Mouse (Mus musculus) bone marrow macrophage, adult 2 months (primary cell): ENCODE measurements at regions not wholly inside any gene's neighbourhood (a gene's known extent, or its start where the extent isn't known, plus 50 kb on each side); places are given as distances from the start of the nearest gene placed in this dataset.
A peak's percentile ranks its signal among the peaks of the same experiment; 100 is the strongest.
"Not testable (repeated sequence)": the region's sequence is repeated elsewhere in the genome, so short reads cannot be mapped to it uniquely, and the experiment has no call there.

ENCODE experiments used
- H3K27ac ChIP-seq: 2 replicates; pipeline ENCODE4 v1.5.1; 2012; ENCODE audit warnings: low read depth, low read length; ENCODE audit not compliant: insufficient read depth
- H3K4me1 ChIP-seq: 2 replicates; pipeline ENCODE4 v1.6.1; 2012; ENCODE audit warnings: low read length; ENCODE audit not compliant: control insufficient read depth, insufficient read depth
- H3K4me3 ChIP-seq: 2 replicates; pipeline ENCODE4 v1.5.1; 2012; ENCODE audit warnings: mild to moderate bottlenecking, low read length, moderate library complexity; ENCODE audit not compliant: insufficient read depth
- CTCF ChIP-seq: IDR thresholded peaks from 2 replicates; pipeline ENCODE4 v1.5.1; 2012; ENCODE audit warnings: low read depth, mild to moderate bottlenecking, low read length, moderate library complexity
- POLR2A ChIP-seq: IDR thresholded peaks from 2 replicates; pipeline ENCODE4 v1.6.1; 2012; ENCODE audit warnings: mild to moderate bottlenecking, low read depth, low read length, borderline replicate concordance

DNA sequence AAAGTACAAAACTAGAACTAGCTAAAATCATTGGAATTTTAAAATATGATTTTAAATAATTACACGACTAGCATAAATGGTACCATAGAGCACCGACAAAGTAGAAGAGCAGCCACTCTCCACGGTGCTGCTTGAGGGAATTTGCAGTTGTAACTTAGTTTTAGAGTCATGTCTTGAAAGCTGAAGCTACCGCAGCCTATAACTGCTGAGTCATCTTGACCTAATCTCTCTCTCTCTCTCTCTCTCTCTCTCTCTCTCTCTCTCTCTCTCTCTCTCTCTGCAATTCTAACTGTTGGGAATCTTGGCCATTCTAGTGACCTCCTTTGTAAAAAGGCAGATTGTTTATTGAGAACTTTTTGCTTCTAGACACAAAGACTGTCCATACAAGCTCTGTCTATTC lies 177.5 kb downstream of the Nuak1 start:
- no peak for TF ChIP-seq CTCF
- TF ChIP-seq POLR2A = no peak
- Histone ChIP-seq H3K4me3 (no peak overlapping the region), H3K4me1 (peaks cover 23% of the 10 kb centered on the region), H3K27ac (no peak overlapping the region)

DNA sequence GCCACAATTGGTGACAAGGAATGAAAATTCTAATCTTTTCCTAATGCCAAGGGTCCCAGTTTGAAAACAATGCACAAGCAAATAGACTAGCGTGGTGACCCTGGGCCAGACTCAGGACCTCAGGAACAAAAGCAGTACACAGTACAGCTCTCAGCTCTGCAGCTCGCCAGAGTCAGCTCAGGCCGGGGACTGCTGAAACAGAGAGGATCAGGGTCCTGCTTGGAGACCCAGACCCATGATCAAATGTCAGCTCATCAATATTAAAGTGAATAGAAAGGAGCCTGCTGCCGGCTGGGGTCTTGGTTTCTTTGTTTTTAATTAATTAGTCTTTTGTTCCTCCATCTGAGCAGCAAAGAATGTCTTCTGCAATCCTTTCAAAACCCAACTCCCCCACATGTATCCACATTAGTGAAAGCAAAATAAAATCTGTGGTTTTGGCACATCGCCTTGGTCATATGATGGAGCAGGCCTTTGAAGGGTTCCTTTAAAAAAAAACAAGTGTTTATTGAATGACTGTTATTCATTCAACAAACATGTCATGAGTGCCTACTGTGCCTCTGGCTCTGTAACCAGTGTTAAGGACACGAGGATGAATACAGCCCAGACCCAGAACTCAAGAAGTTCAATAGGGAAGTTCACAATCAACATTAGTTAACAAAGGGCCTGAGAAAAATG lies 154.4 kb downstream of the Nuak1 start:
- Histone ChIP-seq H3K4me3 (no peak overlapping the region), H3K27ac (peak overlapping the region; percentile 59), H3K4me1 (peaks cover 18% of the 10 kb centered on the region)
- no peak for TF ChIP-seq POLR2A
- no peak for TF ChIP-seq CTCF

DNA sequence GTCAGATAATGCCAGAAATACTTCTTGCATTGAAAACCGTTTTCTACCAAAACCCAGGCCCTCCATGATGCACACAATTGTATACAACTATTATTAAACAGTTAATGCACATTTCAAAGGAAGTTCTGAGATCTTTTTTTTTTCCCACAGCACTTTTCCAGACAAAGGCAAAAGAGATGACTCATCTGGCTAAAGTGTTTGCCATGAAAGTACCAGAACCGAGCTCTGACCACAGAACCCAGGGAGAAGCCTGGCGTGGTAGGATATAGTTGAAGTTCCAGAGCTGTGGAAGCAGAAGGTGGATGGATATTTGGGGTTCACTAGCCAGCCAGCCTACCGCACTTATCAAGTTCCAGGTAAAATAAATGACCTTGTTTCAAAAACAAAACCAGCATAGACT lies 146.0 kb downstream of the Nuak1 start:
- Histone ChIP-seq H3K4me1 (peaks cover 2% of the 10 kb centered on the region; the same call in 1 of the 2 replicates), H3K4me3 (no peak overlapping the region), H3K27ac (no peak overlapping the region)
- TF ChIP-seq POLR2A (no peak), CTCF (no peak)

DNA sequence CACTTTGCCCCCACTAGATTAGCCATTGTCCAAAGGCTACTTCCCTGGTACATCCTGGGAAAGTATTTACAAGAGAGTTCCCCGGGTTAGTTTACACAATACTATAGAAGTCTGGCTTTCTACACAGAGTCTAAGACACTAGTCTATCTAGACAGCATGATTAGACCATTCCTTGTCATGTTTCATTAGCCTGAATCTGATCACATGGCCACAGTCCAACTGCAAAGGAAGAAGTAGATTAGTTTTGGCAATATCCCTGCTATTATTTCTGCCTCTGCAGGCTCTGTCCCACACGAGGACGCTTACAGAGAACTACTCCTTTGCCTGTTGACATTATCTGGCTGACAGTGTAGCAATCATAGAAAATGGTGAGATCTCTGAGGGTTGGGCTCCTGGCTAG lies 144.2 kb downstream of the Nuak1 start:
- H3K27ac ChIP-seq = no peak overlapping the region
- no peak overlapping the region for H3K4me3 ChIP-seq
- no peaks in the 10 kb centered on the region for H3K4me1 ChIP-seq
- no peak for TF ChIP-seq CTCF
- no peak for TF ChIP-seq POLR2A

DNA sequence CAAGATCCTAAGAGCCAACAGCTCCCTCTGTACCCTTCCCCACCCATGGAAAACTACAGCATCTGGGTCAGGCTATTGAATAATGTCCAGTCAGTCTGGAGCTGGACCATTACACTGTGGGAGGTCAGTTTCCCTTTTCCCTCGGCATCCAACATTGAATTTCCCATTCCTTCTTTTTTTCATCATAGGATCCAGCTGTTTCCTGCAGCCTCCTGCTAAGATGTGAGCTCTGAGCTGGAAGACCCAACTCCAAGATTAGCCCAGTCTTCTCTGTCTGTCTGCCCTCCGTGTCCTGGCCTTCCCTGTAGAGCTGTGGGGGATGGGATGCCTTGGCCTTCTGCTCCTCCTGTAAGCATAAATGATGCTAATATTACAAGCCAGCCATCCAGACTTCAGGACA lies 138.8 kb downstream of the Nuak1 start:
- Histone ChIP-seq H3K4me3 (no peak overlapping the region), H3K27ac (no peak overlapping the region), H3K4me1 (no peaks in the 10 kb centered on the region)
- TF ChIP-seq CTCF = no peak

DNA sequence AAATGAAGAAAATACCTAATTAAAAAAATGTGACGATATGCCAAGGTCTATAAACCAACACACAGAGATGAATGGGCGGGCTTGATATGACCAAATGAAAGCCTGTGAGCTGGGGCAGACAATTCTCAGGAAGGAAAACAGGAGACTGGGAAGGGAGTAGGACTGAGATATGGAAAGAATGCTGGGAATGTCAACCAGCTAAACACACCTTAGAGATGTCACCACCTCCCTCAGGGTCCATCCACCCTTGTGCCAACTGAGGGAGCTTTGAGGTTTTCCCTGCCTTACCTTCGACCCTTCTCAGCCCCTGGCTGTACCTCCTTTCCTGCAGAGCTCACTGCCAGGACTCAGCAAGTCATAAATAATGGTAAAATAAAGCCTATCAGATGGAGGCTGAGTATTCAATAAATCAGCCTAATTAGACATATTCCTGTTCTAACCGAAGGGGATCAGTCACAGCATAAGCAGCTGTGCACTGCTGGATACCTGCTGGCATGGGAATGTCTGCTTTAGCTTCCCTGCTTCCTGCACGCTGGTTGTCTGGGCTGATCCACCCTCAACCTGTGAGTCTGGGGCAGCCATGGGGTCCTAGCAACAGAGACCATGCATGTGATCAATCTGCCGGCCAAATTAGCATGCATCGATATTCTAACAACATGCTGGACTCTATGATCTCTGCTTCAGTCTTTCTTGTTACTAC lies 137.4 kb downstream of the Nuak1 start:
- TF ChIP-seq POLR2A (no peak), CTCF (no peak)
- H3K4me1 ChIP-seq = no peaks in the 10 kb centered on the region
- H3K4me3 ChIP-seq = no peak overlapping the region
- no peak overlapping the region for H3K27ac ChIP-seq

DNA sequence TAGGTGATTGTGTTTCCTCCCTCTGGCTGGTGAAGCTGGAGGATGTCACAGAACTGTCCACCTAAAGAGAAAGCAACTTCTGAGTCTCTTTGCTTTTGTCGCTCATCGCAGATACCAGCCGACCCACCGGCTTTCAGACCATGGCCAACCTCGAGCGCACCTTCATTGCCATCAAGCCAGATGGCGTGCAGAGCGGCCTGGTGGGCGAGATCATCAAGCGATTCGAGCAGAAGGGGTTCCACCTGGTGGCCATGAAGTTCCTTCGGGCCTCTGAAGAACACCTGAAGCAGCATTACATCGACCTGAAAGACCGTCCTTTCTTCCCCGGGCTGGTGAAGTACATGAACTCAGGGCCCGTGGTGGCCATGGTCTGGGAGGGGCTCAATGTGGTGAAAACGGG lies 131.7 kb downstream of the Nuak1 start:
- H3K4me3 ChIP-seq, H3K27ac ChIP-seq, H3K4me1 ChIP-seq: not testable (repeated sequence)

DNA sequence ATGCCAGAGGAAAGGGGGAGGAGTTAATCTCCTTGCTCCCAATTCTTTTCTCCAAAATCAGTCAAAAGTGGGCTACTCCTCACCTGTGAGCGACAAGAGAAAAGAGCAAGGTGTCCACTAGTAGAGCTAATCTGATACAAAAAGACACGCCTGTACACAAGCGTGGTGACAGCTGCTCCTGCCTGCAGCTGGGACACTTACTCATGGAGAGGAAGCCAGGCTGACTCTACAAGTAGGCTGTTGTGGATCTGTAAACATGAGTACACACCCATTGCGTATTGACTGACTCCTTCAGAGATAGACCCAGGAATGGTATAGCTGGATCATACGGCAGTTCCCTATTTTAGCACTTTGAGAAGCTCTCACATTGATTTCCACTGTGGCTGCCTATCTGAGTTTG lies 129.7 kb downstream of the Nuak1 start:
- Histone ChIP-seq H3K27ac (no peak overlapping the region), H3K4me3 (no peak overlapping the region), H3K4me1 (peaks cover 8% of the 10 kb centered on the region)
- TF ChIP-seq CTCF (no peak), POLR2A (no peak)

DNA sequence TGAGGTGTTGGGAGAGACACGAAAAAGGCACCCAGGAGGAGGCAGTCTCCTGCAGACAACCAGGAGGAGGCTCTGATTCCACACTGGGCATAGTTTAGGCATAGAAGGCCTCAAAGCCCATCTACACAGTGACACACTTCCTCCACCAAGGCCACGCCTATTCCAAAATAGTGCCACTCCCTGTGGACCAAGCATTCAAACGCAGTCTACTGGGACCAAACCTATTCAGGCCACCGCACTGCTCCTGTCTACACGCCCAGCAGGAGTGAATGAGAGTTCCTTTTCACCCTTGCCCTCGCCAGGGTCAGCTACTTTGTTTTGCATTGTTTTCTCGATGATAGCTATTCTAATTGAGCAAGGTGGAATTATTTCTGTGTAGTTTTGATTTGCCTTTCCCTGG lies 127.7 kb downstream of the Nuak1 start:
- TF ChIP-seq POLR2A (no peak), CTCF (no peak)
- Histone ChIP-seq H3K4me1 (peaks cover 8% of the 10 kb centered on the region), H3K4me3 (no peak overlapping the region), H3K27ac (no peak overlapping the region)

DNA sequence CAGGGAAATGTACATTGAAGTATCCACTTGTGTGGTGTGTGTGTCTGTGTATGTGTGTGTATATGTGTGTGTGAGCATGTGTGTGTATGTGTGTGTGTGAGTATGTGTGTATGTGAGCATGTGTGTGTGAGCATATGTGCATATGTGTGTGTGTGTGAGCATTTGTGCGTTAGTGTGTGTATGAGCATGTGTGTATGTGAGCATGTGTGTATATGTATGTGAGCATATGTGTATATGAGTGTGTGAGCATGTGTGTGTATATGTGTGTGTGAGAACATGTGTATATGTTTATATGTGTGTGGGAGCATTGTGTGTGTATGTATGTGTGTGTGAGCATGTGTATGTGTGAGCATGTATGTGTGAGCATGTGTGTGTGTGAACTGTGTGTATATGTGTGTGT lies 123.5 kb downstream of the Nuak1 start:
- Histone ChIP-seq H3K4me1 (peaks cover 8% of the 10 kb centered on the region), H3K4me3 (no peak overlapping the region), H3K27ac (no peak overlapping the region)
- no peak for TF ChIP-seq POLR2A
- no peak for TF ChIP-seq CTCF
